Mouse (Mus musculus): Measurements from ENCODE around the gene Tmprss11e. TPM values are rescaled to one million over a fixed set of nuclear protein-coding genes. Genes with fewer than 3 reads are reported as not detected.

The Tmprss11e gene
- not detected in 2 replicates for polyA plus RNA-seq (2012; rRNA removed)

GRCm38 (mm10) chr5:86745715-86746114 lies at the start of gene Tmprss11e:
TSS of gene Tmprss11e (minus strand) at chr5:86745815.

GRCm38 (mm10) chr5:86676262-86676661 lies 69.4 kb downstream of the Tmprss11e start, which contains the start of gene Tmprss11b:
TSS of gene Tmprss11b (minus strand) at chr5:86676362.

Other genes with a start within 250 kb of the Tmprss11e start
- not detected in 2 replicates for gene Tmprss11g, start 227.2 kb downstream of the Tmprss11e start, polyA plus RNA-seq (2012; rRNA removed)
- gene Tmprss11f, start 113.4 kb downstream of the Tmprss11e start, polyA plus RNA-seq (2012; rRNA removed): 0.01 TPM in 1 of 2 replicates, not detected in the other
- not detected in 2 replicates for gene Tmprss11b, start 69.5 kb downstream of the Tmprss11e start, polyA plus RNA-seq (2012; rRNA removed)
- 87.9 and 96.5 TPM in 2 replicates for gene Ythdc1, start 58.4 kb upstream of the Tmprss11e start, polyA plus RNA-seq (2012; rRNA removed)
- 1.0 and 2.2 TPM in 2 replicates for gene Ugt2b34, start 161.1 kb upstream of the Tmprss11e start, polyA plus RNA-seq (2012; rRNA removed)
- gene Ugt2b1, start 180.7 kb upstream of the Tmprss11e start, polyA plus RNA-seq (2012; rRNA removed): not detected in 2 replicates

Measured in central nervous system, embryonic 11.5 days (tissue).